Mouse (Mus musculus) heart, adult 2 months (tissue): ENCODE data around the gene Lhx3.

Experiments
- CTCF ChIP-seq: fragments of 200-600 bp; IDR thresholded peaks from 2 replicates; pipeline ENCODE4 v1.8.1; 2022; ENCODE audit warnings: antibody characterized with exemption, mild to moderate bottlenecking, moderate library complexity
- EP300 ChIP-seq: fragments of 200-500 bp; IDR thresholded peaks from 2 replicates; pipeline ENCODE4 v1.6.1; 2011; ENCODE audit warnings: low read depth, low read length, control low read depth; ENCODE audit not compliant: insufficient read depth
- POLR2A ChIP-seq: fragments of 200-500 bp; IDR thresholded peaks from 2 replicates; pipeline ENCODE4 v1.6.1; 2011; ENCODE audit warnings: mild to moderate bottlenecking, low read depth, low read length, control low read depth; ENCODE audit not compliant: insufficient read depth

- TF ChIP-seq POLR2A (no peak), CTCF (no peak), EP300 (no peak)
Observed at GRCm38 (mm10) chr2:26198488-26198887, 9.6 kb downstream of the Lhx3 start.
